Mouse (Mus musculus) E14TG2a.4 (cell line): ENCODE results near the gene Ednrb.

ENCODE experiments used
- H3K27me3 ChIP-seq: 2 replicates; pipeline ENCODE4 v1.6.1; 2014; ENCODE audit warnings: low read length, control low read depth; ENCODE audit not compliant: insufficient read depth
- H3K36me3 ChIP-seq: 2 replicates; pipeline ENCODE4 v1.6.1; 2014; ENCODE audit warnings: low read length, control low read depth; ENCODE audit not compliant: insufficient read depth
- H3K4me1 ChIP-seq: replicated peaks from 2 replicates; pipeline ENCODE4 v1.6.1; 2014; ENCODE audit warnings: low read depth, low read length, control low read depth
- H3K4me3 ChIP-seq: replicated peaks from 2 replicates; pipeline ENCODE4 v1.5.1; 2014; ENCODE audit warnings: mild to moderate bottlenecking, low read length
- H3K9me3 ChIP-seq: 2 replicates; pipeline ENCODE4 v1.6.1; 2014; ENCODE audit warnings: low read length, control low read depth
- CTCF ChIP-seq: conservative IDR thresholded peaks from 2 replicates; pipeline ENCODE4 v1.5.1; 2014; ENCODE audit warnings: low read length
- NANOG ChIP-seq: IDR thresholded peaks from 2 replicates; pipeline ENCODE4 v1.6.1; 2014; ENCODE audit warnings: borderline replicate concordance, low read length, mixed read lengths
- POU5F1 ChIP-seq: IDR thresholded peaks from 2 replicates; pipeline ENCODE4 v1.6.1; 2014; ENCODE audit warnings: low read length, borderline replicate concordance

Ednrb gene

DNA sequence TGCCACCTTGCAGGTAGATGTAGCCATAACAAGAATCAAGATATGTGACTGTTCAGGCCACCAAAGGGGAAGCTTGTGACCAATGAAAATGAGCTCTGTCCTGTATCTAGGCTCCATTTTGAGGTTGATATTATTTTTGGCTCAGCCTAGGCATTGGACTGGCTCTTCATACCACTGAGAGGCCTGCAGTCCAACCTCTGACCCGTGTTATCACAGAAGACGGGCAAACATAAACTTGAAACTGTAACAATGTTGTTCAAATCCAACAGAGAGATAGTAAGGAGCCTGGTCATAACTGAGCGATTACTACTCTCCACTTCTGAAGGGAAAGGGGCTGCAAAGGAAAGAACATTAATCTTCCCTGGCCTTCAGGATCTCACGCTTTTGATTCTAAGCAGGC lies 11.7 kb downstream of the Ednrb start:
- TF ChIP-seq POU5F1, result no peak
- TF ChIP-seq NANOG, result no peak
- no peak for TF ChIP-seq CTCF
- H3K9me3 ChIP-seq, result no peaks in the 10 kb centered on the region

DNA sequence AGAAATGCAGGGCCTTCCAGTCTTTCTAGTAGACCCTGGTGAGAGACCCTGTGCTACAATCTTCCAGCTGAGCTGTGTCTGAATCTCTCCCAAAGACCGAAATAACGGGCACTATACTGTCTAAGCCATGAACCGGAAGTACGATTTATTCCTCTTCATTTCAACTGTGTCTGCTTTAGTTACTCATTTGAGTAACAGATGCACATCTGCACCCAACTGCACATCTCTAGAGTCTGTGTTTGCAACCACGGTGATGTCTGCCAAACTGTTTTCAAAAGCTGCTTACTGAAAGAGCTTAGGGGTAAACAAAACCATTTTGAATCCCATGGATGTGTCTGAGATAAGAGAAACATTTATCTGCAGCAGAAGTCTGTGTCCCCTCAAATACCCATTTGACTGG lies 13.2 kb downstream of the Ednrb start:
- no peaks in the 10 kb centered on the region for H3K27me3 ChIP-seq
- no peaks in the 10 kb centered on the region for H3K4me1 ChIP-seq
- TF ChIP-seq POU5F1 (no peak), NANOG (no peak), CTCF (no peak)
- H3K36me3 ChIP-seq, result no peaks in the 10 kb centered on the region
- H3K4me3 ChIP-seq, result no peak overlapping the region
- H3K9me3 ChIP-seq, result no peaks in the 10 kb centered on the region

More for the DNA sequence above, 11.7 kb downstream of the Ednrb start:
- Histone ChIP-seq H3K4me1 (no peaks in the 10 kb centered on the region), H3K27me3 (no peaks in the 10 kb centered on the region), H3K4me3 (no peak overlapping the region), H3K36me3 (no peaks in the 10 kb centered on the region)

DNA sequence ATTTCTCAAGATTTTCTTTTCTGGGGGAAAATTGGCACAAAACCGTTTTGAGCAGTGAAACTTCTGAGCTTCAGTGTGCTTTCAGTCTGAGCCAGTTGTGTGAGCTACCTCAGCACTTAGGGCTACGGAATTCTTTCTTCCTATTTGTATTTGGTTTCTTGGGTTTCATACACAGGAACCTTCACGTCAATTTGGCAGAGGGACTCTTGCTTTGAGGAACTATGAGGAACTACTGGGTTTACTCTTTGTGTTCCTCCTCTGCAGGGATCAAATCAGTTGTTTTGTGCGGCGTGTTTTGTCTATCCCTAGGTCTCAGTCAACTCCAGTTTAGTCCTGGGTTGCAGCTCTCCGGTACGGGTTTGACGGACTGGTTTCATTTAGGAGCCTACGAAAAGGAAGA lies 17.9 kb downstream of the Ednrb start:
- Histone ChIP-seq H3K36me3 (no peaks in the 10 kb centered on the region), H3K4me3 (no peak overlapping the region), H3K27me3 (no peaks in the 10 kb centered on the region), H3K9me3 (no peaks in the 10 kb centered on the region), H3K4me1 (no peaks in the 10 kb centered on the region)
- TF ChIP-seq POU5F1 (no peak), CTCF (no peak), NANOG (no peak)

DNA sequence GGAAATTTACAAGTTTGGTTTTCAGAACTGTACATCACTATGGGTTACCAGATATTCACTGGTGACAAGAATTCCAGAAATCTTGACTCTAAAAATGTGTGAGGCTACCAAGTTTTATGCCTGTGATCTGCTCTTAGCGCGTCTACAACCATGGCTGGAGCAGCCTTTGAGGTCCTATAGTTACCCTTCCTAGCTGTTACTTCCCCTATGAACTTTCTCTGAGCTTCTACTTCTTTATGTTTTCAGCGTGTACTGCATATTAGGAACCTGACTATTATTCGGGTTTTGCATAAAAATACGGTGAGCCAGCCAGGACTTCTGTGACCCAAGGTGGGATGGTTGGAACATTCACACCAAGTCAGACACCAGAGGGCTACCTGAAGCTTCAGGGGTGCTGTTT lies 18.3 kb downstream of the Ednrb start:
- TF ChIP-seq POU5F1, result no peak
- no peak for TF ChIP-seq NANOG
- TF ChIP-seq CTCF, result no peak
- H3K36me3 ChIP-seq, result no peaks in the 10 kb centered on the region
- H3K4me1 ChIP-seq, result no peaks in the 10 kb centered on the region
- no peak overlapping the region for H3K4me3 ChIP-seq
- H3K9me3 ChIP-seq, result no peaks in the 10 kb centered on the region
- no peaks in the 10 kb centered on the region for H3K27me3 ChIP-seq

DNA sequence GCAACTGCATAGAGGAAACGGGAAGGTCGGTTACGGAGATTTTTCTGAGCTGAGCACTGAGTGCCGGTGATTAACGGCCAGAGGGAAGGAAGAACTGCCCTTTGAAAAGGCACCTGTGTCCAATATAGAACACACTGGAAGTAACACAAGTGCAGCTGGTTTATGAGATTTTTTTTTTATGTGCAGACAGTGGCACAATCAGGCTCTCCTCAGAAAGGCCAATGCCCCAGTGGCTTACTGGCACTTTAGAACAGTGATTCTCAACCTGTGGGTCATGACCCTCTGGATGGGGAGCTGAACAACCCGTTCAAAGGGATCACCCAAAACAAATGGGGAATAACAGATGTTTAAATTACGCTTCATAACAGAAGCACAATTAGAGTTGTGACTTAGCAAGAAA lies 20.7 kb downstream of the Ednrb start:
- Histone ChIP-seq H3K4me1 (no peaks in the 10 kb centered on the region), H3K9me3 (no peaks in the 10 kb centered on the region), H3K36me3 (no peaks in the 10 kb centered on the region), H3K4me3 (no peak overlapping the region), H3K27me3 (no peaks in the 10 kb centered on the region)
- TF ChIP-seq CTCF (no peak), POU5F1 (no peak), NANOG (no peak)

DNA sequence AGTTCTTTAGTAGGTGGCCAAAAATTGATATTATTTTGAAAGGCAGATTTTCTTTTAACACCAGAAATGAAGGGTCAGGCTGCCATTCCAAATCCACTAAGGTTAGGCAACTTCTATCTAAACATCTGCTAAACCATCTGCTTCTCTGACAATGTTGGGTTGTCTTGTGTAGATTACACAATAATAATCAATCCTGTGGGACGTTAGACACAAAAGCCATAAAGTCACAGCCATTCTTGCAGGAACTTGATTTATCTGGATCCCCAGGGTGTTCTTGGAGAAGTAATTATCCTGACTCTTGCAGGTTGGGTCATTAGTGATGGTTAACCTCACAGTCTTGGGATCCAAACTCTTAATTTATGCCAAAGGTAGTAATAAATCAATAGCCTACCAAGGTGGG lies 21.6 kb downstream of the Ednrb start:
- TF ChIP-seq CTCF, result no peak
- TF ChIP-seq POU5F1, result no peak
- TF ChIP-seq NANOG, result no peak
- H3K36me3 ChIP-seq, result no peaks in the 10 kb centered on the region
- H3K9me3 ChIP-seq, result no peaks in the 10 kb centered on the region
- no peaks in the 10 kb centered on the region for H3K4me1 ChIP-seq
- H3K4me3 ChIP-seq, result no peak overlapping the region
- H3K27me3 ChIP-seq, result no peaks in the 10 kb centered on the region

DNA sequence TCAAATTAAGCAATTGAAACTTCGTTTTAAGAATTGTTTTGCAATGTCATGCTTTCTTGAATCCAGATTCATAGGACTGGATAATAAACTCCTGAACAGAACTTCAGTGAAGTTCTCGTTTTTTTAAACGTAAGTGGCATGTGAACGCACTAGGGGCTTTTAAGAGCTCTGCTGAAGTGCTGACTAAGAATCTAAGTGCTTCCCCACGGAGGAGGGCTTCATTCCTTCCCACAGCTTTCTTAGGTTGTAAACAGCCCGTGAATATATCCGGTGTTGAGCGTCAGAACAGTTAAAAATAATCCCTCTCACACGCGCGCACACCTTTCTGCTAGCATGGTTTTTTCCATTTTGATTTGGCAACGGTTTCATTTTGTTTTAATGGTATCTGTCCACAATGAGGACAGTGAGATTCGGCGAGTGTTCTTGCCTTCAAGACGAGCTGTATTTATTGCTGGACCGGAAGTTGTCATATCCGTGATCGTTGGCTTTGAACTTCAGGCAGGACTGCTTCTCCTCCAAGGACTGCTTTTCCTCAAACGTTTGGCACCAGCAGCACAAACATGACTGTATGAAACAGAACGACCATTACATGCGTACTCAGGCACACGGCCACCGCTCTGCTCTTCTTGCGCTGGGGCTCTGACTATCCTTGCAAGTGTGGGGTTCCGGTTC lies 27.4 kb downstream of the Ednrb start:
- H3K9me3 ChIP-seq, result no peaks in the 10 kb centered on the region
- no peaks in the 10 kb centered on the region for H3K27me3 ChIP-seq
- no peak overlapping the region for H3K4me3 ChIP-seq
- no peaks in the 10 kb centered on the region for H3K36me3 ChIP-seq
- H3K4me1 ChIP-seq, result 0 out of 2 replicates have a peak, but pooled peaks cover 3% of the 10 kb centered on the region
- TF ChIP-seq POU5F1 (no peak), NANOG (no peak), CTCF (no peak)

DNA sequence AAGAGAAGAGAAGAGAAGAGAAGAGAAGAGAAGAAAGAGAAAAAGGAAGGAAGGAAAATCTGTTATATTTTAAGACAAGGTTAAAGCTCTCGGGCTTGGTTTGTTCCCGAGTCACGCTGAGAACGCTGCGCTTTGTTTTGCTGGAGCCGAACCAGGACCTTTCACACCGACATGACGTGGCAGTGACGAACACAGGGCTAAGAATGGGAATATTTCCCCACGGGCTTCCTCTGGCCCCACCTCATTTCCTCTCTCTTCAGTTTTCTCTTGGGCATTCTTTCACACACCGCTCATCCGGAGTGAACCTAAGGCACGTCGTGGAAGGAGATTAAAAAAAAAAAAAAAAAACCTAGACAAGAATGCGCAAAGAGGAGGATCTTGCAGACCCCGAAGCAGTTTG lies 28.7 kb downstream of the Ednrb start:
- Histone ChIP-seq H3K36me3 (no peaks in the 10 kb centered on the region), H3K27me3 (no peaks in the 10 kb centered on the region), H3K4me3 (no peak overlapping the region), H3K9me3 (peaks cover 3% of the 10 kb centered on the region; the same call in 1 of the 2 replicates), H3K4me1 (0 out of 2 replicates have a peak, but pooled peaks cover 3% of the 10 kb centered on the region)
- TF ChIP-seq NANOG, result no peak
- no peak for TF ChIP-seq CTCF
- TF ChIP-seq POU5F1, result no peak
